Mouse (Mus musculus) cerebellum, postnatal 10 days (tissue): Measurements from ENCODE around the gene Kcnj6.
"Not testable (repeated sequence)": the region's sequence is repeated elsewhere in the genome, so short reads cannot be mapped to it uniquely, and the experiment has no call there.

Source experiments
- DNase-seq, 2 experiments: peaks; one replicate each; pipeline ENCODE4 v3.0.0; 2021; ENCODE audit warnings: mixed read lengths in 2 of 2

The Kcnj6 gene

GRCm38 (mm10) chr16:94850393-94850792, 147.1 kb downstream of the Kcnj6 start:
- DNase-seq = no peak

GRCm38 (mm10) chr16:94845996-94846395, 151.5 kb downstream of the Kcnj6 start:
- no peak for DNase-seq

DNA sequence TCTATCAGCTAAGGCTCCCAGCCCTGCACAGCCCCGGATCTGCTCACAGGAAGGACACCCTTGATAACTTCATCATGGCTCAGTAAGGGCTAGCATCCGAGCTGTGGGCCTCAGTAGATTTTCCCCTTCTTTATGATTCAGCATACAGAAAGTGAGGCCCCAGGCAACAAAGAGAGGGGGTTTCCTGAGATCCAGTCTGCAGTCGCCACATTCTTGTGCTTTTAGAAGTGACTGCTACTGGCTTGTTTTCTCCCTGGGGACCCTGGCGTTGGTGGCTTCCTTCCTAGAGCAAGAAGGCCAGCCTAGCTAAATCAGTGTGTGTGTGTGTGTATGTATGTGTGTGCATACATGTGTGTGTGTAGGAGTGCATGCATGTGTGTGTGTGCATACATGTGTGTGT, 152.7 kb downstream of the Kcnj6 start:
- no peak for DNase-seq

DNA sequence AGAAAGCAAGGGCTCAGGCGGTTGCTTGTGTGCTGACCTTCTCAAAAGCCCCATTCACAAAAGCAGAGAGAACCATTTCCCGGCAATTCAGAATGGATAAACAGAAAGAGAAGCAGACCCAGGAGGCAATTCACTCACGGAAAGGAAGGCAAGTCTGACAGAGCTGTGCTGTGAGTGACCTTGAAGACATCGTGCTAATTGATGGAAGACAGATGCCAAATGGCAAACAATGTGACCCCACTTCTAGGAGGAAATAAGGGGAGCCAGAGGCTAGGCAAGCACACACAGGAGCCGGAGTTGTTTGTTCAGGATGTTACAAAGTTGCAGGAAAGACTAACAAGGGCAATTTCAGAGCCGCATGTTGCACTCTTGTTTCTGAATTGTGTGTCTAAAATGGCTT, 158.1 kb downstream of the Kcnj6 start:
- no peak for DNase-seq

DNA sequence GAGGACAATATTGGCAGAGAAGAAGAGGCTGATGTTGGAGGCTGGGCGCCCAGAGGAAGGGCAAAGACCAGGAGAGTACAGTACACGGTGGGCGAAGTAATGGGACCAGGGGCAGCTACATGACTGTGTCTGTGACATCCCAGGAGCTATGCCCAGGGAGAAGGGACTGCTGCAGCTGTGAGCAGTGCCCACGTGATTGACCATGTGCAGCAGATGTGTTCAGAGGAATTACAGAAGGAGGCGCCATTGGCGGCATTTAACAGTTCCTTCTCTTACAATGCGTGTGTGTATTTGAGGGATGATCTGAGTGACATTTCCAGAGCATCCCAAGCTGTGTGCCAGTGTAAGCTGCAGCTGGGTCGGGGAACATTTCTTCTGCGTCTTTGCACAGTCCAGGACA, 159.6 kb downstream of the Kcnj6 start:
- DNase-seq = no peak

DNA sequence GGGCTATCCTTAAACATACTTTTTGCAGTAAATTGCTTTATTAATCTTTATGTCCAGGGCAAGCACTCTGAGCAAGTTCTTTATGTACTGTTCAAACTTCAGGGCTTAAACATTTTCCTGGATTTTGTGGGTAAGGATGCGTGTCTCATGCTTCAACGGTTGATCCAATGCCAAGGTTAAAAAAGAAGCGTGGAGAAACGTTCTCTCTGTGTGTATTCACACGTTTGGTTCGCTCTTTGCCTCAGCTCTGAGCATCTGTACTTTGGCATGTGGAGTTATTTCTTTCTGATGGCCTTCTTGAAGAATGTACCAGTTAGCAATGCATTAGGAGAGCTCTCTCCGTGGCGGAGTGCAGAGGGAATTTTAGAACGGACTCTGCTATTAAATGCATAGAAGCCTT, 163.0 kb downstream of the Kcnj6 start:
- DNase-seq = no peak

- DNase-seq = no peak
These were observed 169.3 kb downstream of the Kcnj6 start for GRCm38 (mm10) chr16:94828166-94828565.

GRCm38 (mm10) chr16:94827092-94827585, 170.4 kb downstream of the Kcnj6 start:
- peak; percentile 78 to 88 for DNase-seq

DNA sequence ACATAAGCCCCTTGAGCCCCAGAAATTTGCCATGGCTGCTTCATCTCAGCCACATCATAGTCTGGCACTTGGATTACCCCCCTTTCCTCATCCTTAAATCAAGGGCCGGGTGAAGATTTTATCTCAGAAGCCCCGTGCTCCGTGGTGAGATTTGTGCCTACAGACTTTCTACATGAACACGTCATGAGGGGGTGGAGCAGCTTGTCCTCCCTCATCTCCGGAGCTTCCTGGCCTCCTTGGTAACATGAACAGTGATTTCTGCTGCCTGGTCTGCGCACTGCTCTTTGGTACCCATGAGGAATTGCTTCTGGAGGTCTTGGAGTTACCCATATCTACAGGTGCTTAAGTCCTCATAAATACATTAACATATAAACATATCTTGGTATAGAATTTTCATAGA, 172.2 kb downstream of the Kcnj6 start:
- DNase-seq = no peak

GRCm38 (mm10) chr16:94822611-94823010, 174.9 kb downstream of the Kcnj6 start:
- DNase-seq = no peak

GRCm38 (mm10) chr16:94821610-94822009, 175.9 kb downstream of the Kcnj6 start:
- DNase-seq = peak; percentile 56 to 70

DNA sequence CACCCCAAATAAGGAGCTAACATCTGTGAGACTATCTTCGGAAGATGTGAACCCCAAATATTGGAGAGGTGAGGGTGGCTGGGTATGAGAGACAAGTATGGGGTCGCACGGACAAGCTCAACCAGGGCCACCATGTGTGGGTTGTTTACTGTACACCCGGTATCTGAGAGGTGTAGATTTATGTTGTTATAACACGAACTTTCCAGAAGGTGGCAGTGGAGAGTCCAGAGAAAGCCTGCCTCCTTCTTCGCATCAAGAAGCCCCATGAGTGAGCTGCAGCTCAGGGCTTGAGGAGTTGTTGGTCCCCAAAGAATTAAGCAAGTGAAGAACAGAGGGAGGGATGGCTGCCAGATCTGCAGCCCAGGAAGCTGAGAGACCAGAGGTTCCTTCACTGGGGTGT, 181.1 kb downstream of the Kcnj6 start:
- peak; percentile 68 to 83 for DNase-seq

GRCm38 (mm10) chr16:94815891-94816290, 181.6 kb downstream of the Kcnj6 start:
- peak in 1 of 2 experiments; percentile 29 for DNase-seq

DNA sequence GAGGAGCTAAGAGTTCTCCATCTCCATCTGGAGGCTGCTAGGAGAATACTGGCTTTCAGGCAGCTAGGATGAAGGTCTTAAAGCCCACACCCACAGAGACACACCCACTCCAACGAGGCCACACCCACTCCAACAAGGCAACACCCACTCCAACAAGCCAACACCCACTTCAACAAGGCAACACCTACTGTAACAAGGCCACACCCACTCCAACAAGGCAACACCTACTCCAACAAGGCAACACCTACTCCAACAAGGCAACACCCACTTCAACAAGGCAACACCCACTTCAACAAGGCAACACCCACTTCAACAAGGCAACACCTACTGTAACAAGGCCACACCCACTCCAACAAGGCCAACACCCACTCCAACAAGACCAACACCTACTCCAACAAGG, 188.2 kb downstream of the Kcnj6 start:
- DNase-seq = not testable (repeated sequence)

DNA sequence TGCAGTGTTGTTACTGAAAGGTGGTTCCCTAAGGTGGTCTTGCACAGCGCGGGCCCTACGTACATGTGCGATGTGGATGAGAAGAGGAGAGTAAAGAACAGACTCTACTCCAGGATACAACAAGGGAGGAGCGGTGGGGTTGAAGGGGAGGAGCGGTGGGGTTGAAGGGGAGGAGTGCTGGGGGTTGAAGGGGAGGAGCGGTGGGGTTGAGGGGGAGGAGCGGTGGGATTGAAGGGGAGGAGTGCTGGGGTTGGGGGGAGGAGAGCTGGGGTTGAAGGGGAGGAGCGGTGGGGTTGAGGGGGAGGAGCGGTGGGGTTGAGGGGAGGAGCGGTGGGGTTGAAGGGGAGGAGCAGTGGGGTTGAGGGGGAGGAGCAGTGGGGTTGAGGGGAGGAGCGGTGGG, 199.3 kb downstream of the Kcnj6 start:
- no peak for DNase-seq

GRCm38 (mm10) chr16:94797366-94797765, 200.1 kb downstream of the Kcnj6 start:
- no peak for DNase-seq

- no peak for DNase-seq
These were observed 204.5 kb downstream of the Kcnj6 start for GRCm38 (mm10) chr16:94793041-94793440.

DNA sequence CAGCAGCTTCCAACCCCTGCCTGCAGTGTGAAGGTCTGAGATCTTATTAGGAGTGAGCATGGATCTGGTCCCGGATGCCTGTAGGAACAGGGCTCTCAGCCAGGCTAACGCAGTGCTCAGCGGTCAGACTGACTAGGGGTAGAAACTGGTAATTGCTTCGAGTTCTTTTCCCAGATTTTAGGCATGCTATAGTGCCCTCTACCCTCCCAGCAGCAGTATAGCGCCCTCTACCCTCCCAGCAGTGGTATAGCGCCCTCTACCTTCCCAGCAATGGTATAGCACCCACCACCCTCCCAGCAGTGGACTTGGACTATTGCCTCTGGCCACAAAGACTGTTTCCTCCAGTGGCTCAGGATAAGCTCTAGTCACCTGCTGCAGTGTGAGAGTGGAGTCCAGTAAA, 207.5 kb downstream of the Kcnj6 start:
- DNase-seq = peak; percentile 79 to 81

- peak in 1 of 2 experiments; percentile 22 for DNase-seq
These were observed 208.8 kb downstream of the Kcnj6 start for GRCm38 (mm10) chr16:94788716-94789115.

DNA sequence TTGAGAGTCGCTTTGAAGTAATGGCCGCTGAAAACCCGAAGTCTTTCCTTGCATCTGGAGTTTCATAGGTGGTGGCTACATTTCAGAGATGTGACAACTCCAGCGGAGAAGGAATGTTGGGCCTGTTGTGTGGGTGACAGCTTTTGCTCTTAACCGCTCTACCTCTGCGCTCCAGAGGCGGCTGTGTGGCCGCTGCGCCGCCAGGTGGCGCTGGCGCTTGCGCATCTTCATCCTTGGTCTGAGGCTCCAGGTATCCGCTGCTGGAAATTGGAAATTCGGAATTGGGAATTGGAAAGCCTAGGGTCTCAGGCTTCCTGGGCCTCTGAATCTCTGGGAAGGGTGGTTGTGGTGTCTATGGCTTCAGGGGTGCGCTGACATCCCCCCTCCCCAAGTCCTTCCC, 209.3 kb downstream of the Kcnj6 start:
- DNase-seq = peak; percentile 88 to 89

DNA sequence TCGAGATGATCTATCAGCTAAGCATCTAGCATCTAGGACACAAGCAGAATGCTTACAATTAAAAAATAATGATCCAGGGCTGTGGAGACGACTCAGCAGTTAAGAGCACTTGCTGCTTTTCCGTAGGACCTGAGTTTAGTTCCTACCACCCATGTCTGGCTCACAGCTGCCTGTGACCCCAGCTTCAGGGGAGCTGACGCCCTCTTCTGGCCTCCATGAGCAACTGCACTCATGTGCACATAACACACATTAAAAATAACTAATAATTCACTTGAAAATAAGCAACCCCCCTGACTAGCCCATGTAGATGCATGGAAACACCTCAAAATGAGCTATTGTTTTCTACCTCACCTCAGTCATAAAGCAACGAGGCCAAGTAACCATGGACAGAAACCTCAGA, 211.6 kb downstream of the Kcnj6 start:
- DNase-seq = no peak

DNA sequence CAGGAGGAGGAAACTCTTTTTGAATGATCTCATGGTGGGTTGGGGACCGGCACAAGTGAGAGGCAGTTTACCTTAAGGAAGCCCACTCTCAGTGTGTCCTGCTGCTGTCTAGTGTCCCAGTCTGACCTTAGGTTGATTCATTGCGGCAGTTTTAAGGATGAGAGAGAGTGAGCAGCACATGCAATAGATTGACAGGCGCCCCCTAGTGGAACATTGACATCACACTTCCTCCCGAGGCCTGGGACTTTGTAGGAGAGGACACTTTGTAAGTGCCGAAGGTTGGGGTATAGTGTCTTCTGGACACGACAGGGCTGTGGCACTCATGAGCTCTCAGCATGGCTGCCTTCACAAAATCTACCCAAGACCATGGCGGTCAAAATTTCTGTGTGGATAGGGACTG, 213.8 kb downstream of the Kcnj6 start:
- DNase-seq = peak; percentile 63 to 72

DNA sequence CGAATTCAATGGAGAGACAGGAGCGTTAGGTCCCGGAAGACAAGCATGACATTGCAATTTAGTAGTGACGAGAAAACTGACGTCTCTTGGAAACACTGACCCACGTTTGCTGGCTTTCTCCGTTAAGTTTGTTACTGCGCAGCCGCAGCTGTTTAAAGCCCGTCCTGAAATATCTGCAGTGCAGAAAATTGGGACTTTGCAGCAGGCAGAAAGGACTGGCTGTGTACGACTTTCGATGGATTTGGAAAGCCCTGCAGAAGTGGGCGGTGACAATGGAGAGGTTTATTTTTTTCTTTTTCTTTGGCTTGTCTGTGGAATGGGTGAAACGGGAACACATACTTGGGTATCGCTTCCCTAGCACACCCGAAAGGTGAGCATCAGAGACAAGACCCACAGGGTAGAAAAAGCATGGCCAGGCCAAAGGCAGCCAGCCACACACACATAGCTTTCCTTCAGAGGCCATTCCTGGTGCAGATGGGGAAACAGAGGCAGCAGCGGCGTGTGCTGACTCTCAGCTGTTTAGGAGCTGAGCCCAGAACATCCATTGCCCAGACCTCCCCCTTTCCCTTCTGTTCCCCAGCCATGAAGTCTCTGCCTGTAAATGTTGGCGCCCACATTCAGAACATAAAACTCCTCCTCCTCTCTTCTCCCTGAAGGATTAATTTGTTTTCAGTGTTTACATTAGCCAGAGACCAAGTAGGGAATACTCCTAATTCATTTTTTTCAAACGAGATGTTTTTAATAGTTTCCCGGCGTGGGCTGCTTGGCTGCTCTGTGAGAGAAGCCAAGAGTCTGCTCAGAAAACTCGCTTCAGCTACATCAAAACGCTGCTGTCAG, 215.2 kb downstream of the Kcnj6 start:
- DNase-seq = no peak

GRCm38 (mm10) chr16:94773928-94774327, 223.6 kb downstream of the Kcnj6 start:
- no peak for DNase-seq

DNA sequence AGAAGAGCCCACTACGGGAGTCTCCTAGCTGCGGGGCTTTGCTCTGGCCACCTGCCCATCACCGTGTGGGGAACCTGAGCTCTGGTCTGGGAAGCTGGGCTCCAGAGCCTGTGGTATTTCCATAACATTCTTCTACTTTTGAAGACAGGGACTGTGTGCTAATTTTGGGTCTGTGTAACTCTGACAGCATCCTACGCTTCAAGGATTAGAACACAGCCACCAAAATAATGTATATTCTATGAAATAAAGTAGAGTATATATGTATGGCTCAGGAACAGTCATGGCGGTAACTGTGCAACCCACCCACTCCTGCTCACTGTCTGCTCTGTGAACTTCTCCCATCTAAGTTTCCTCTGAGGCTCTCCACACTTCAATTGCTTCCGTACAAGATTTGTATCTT, 229.9 kb downstream of the Kcnj6 start:
- DNase-seq = no peak
